Mouse (Mus musculus): ENCODE data around the gene Gm3250.
"Not testable (repeated sequence)": the region's sequence is repeated elsewhere in the genome, so short reads cannot be mapped to it uniquely, and the experiment has no call there.

The Gm3250 gene

DNA sequence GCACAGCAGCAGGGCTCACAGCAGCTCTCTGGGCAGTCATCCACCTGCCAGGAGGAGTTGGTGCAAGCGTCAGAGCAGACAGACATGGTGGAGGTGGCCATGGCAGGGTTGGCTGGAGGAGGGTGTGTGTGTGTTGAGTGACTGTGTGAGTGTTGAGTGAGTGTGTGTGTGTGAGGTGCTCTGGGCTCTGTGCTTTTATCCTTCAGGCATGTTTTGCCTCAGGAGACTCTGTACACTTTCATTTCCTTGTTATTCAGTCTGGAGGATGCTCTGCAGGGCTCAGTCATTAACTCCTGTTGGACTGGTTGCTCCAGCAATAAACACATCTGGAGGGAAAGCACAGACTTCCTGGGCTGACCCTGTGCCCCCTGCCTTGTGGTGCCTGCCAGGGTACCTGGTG lies 31.1 kb downstream of the Gm3250 start, which contains the start of gene Gm9736:
TSS of gene Gm9736 (minus strand) at position 101 of the 400 bp plus-strand sequence.
- DNase-seq (ENCODE audit: extremely low spot score, low spot score): not testable (repeated sequence)

- not testable (repeated sequence) for DNase-seq (ENCODE audit: extremely low spot score, low spot score)
Measured at GRCm38 (mm10) chr10:77750686-77751085, 31.7 kb downstream of the Gm3250 start.

DNA sequence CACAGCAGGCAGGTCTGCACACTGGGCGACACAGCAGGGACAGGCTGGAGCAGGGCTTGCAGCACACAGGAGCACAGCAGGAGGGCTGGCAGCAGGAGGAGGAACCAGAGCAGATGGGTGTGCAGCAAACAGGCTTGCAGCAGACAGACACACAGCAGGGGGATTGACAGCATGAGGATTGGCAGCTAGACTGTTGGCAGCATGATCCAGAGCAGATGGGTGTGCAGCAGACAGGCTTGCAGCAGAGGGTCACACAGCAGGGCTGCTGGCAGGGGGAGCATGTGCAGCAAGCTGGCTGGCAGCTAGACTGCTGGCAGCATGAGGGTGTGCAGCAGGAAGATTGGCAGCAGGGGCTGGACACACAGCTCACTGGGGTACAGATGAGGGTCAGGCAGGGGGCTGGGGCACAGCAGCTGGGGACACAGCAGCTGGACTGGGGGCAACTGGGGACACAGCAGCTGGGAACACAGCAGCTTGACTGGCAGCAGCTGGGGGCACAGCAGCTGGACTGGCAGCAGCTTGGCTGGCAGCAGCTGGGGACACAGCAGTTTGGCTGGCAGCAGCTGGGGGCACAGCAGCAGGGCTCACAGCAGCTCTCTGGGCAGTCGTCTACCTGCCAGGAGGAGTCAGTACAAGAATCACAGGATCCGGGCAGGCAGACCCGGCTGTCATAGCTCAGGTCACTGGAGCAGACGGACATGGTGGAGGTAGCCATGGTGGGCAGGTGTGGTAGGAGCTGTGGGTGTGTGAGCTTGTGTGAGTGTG lies 40.2 kb downstream of the Gm3250 start, which contains the start of gene Gm18596:
TSS of gene Gm18596 (minus strand) at position 715 of the 765 bp plus-strand sequence.
- DNase-seq (ENCODE audit: extremely low spot score, low spot score): not testable (repeated sequence)

DNA sequence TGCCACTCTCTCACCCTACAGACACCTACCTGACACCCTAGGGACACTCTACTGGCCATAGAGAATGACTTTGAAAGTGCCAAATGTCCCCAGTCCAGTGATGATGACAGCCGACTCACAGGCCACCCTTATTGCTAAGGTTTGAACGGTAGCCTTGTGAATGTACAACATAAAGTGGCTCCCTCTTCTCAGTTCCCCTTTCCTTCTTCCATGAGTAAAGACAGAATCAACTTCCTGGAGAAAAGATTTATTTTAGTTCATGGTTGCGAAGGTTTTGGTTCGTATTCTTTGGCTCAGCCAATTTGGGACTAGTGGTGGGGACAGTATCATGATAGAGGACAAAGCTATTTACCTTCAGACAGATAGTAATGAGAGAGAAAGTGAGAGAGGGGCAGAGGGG lies 43.4 kb downstream of the Gm3250 start:
- no peak for DNase-seq (ENCODE audit: extremely low spot score, low spot score)

DNA sequence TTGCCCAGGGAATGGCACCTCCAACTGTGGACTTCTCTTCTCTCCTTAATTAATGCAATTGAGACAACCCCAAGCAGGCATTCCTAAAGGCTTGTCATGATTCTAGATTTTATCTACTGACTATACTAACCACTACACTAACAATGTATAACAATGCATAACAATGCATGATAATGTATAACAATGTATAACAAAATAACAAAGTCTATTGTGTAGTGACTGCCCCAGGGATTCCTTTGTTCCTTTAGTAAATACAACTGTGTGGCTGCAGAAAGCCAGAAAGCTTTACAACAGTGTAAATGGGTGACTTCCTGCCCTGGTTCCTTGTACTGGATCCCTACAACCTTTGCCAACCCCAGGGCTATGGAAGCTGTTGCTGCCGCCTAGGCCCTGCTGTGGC lies 46.4 kb downstream of the Gm3250 start:
- no peak for DNase-seq (ENCODE audit: extremely low spot score, low spot score)

Data from neural tube, embryonic 10.5 days (tissue).